Mouse (Mus musculus) inflammation-experienced regulatory T-cells, adult 6 months (primary cell): ENCODE results near the gene Cnn3. TPM values are rescaled to one million over a fixed set of nuclear protein-coding genes. Genes with fewer than 3 reads are reported as not detected.

Source experiments
- ATAC-seq: one replicate; pipeline ENCODE4 v1.8.0; 2017
- polyA plus RNA-seq, 3 experiments: library from polyadenylated mRNA; unstranded; fragments of 100-300 nt; shearing (Covaris generic); gene quantifications; one replicate each; pipeline ENCODE4 v1.2.1; 2017

Cnn3 gene
- 1 to 10 TPM; 1.4 to 2.3 (median 2.1) TPM for polyA plus RNA-seq

GRCm38 (mm10) chr3:121425861-121426620, at the start of gene Cnn3:
Gene Cnn3, plus strand, starts transcription at chr3:121426497.
- ATAC-seq: peak; percentile 37

GRCm38 (mm10) chr3:121378708-121379612, 47.3 kb upstream of the Cnn3 start:
- ATAC-seq: no peak

DNA sequence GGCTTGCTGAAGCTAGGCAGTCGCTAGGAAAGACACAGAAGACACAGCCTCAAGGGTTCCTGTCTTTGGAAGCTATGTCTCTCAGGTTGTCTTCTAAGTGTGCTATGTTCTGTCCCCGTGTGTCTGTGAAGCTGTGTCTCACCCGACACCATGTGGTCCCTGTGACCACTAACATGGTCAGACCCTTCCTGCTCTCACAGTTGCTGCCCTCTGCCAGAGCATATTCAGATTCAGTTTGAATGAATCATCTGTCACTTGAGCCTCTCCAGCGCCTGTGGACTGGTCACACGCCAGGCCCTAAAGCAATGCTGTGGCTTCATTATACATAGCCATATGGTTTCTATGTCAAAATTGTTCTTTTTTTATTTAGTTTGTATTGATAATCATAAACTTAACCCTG, 46.6 kb upstream of the Cnn3 start:
- ATAC-seq: no peak

DNA sequence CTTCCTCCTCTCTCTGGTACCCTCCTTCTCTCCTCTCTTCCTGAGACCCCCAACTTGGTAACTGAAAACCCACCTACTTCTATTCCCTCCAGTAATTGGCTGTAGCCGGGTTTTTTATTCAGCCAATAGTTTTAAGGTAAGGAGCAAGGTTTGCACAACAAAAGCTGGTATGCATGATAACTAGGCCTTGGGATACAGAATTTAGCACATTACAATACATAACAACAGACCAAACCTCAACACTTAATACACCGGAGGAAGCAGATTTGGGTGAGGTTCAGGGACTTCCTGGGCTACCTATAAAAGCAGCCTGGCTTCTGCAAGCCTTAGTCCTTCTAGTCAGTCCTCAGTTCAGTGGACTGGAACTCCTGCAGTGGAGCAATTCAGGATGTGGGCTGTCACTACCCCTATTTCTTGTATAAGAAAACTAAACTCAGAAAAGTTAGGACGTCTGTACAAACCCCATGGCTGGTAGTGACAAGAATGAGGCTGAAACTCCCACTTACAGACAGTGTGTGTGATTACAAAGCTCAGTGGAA, 38.8 kb upstream of the Cnn3 start:
- ATAC-seq: no peak

DNA sequence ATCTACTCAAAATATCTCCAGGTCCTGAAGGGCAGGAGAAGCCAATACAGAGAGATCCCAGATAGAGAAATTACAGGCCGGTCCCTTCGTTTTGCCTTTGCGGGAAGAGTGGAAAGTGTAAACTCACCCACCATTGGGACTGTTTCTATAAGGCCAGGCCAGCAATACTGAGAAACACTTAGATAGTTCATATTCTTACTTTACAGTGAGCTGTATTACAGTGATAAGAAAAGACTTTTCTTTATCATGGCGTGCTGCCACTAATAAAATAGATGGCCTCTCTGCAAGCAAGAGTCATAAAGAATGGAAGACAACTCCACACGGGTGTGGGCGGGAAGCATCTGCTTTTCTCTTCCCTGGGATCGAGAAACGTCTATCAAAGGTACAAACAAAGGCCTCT, 36.9 kb upstream of the Cnn3 start:
- ATAC-seq: no peak

- ATAC-seq: no peak
These were observed 36.3 kb upstream of the Cnn3 start for GRCm38 (mm10) chr3:121389860-121390530.

- no peak for ATAC-seq
These were observed 35.6 kb upstream of the Cnn3 start for GRCm38 (mm10) chr3:121390724-121391123.

- ATAC-seq: no peak
These were observed 30.6 kb upstream of the Cnn3 start for GRCm38 (mm10) chr3:121395588-121396295.

DNA sequence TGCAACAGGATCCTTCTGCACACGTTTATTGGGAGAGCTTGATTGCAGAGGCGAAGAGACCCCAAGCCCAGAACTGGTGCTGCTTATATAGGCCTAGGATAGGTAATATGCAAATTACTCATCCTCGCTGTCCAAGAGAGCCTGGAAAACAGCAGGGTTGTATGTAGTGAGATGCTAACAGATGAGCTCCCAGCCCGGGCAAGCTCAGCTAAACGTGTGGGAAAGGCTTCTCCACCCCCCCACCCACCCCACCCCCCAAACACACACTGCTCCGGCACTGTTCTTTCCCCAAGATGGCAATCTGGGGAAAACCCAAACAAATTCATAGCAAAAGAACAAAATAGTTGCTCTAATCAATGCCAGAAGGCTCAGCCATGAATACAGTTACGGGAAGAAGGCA, 29.7 kb upstream of the Cnn3 start:
- ATAC-seq: no peak

DNA sequence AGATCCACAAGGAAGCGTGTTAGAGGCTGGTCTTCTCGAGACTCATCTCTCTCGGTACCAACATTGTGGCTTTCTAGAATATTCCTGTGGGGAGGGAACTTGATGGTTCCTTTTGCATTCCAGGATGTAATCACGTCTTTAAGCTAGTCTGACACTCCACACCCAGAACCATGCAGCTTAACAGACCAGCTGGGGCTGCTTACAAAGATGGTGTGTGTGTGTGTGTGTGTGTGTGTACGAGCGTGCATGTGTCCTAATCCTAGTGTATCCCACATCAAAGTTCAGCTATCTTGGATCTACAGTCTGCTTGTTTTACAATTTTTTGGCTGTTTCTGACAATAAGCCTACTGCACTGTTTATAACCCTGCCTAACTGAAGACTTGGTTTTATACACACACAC, 29.3 kb upstream of the Cnn3 start:
- ATAC-seq: no peak

GRCm38 (mm10) chr3:121401384-121401783, 24.9 kb upstream of the Cnn3 start:
- ATAC-seq: no peak

DNA sequence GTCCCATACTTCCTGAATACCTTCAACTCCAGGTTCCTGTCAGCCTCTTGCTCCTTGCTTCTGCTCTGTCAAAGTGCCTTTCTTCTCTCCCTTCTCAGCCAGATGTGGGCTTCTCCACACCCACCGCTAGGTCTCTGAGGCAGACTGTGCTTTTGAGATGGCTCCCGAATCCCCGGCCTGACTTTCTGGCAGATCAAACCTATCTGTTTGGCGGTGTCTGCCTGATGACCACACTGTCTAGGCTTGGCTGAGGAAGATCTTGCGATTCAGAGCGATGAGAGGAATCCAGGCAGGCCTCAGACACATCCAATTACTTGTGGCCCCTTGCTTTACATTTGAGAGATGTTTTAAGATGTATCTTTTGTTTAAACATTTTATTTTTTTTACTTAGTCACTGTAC, 24.2 kb upstream of the Cnn3 start:
- no peak for ATAC-seq

DNA sequence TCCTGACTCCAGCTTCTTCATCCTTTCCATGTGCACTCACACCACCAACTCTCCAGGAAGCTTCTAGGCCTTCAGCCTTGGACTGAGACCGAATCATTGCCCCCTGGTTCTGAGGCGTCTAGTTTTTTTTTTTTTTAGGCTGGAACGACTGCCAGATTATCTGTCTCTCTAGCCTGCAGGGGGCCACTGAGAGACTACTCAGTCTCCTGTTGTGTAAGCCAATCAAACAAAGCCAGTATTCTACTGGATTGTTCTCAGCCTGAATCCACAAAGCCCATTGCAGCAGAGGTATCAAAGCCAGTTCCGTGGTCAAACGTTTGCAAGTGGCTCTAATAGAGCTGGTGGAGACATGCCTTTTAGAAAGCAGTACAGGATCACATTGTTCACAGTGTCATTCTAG, 22.8 kb upstream of the Cnn3 start:
- no peak for ATAC-seq

DNA sequence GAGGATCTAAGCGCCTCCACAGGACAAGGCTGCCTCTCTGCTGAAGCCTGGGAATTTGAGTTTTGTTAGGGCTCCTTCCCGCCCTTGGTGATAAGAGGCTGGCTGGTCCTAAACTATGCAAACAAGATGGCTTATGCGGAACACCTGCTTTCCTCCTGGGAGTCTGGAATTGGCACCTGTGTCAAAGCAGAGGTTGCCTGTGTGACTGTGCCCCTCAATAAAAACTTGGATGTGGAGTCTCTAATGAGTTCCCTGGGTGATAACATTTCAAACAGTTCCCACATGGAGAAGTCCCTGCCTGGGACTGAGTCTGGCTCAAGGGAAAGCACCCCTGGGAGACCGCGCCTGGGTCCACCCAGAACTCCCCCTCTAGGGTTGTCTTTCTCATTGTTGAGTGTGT, 21.2 kb upstream of the Cnn3 start:
- no peak for ATAC-seq

DNA sequence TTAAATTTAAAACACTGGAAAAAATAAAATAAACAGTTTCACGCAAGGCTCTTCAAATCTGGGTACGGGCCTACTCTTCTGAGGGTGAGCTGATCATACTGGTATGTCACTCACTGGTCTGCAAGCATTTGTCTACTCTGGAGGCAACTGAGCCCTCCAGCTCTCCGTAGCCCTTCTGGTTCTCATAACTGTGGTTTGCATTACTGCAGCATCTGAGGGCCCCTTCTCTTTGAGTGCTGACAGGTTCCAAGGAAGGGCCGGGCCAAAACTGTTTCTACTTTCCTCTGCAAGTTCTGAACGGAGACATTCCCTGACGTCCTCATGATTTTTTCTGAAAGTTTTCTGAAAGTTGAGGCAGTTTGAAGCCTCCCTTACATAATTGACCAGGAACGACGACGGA, 18.9 kb upstream of the Cnn3 start:
- ATAC-seq: no peak

- ATAC-seq: no peak
These were observed 17.9 kb upstream of the Cnn3 start for GRCm38 (mm10) chr3:121408386-121408785.

- no peak for ATAC-seq
These were observed 14.8 kb upstream of the Cnn3 start for GRCm38 (mm10) chr3:121411450-121411849.

GRCm38 (mm10) chr3:121416171-121417154, 9.8 kb upstream of the Cnn3 start:
- no peak for ATAC-seq

- no peak for ATAC-seq
These were observed 8.7 kb upstream of the Cnn3 start for GRCm38 (mm10) chr3:121417379-121418250.

GRCm38 (mm10) chr3:121418251-121418601, 8.1 kb upstream of the Cnn3 start:
- no peak for ATAC-seq
